Mouse (Mus musculus) cortical plate, adult 2 months (tissue): ENCODE data around the gene Hivep3.

Experiments used
- CTCF ChIP-seq: fragments of 200-500 bp; IDR thresholded peaks from 2 replicates; pipeline ENCODE4 v1.5.1; 2011; ENCODE audit warnings: mild to moderate bottlenecking, control low read depth, low read length; ENCODE audit not compliant: insufficient read depth; ENCODE audit errors: extremely low read depth
- POLR2A ChIP-seq: fragments of 200-500 bp; IDR thresholded peaks from 2 replicates; pipeline ENCODE4 v1.6.1; 2011; ENCODE audit warnings: mild to moderate bottlenecking, low read length, control low read depth; ENCODE audit not compliant: insufficient read depth; ENCODE audit errors: extremely low read depth

DNA sequence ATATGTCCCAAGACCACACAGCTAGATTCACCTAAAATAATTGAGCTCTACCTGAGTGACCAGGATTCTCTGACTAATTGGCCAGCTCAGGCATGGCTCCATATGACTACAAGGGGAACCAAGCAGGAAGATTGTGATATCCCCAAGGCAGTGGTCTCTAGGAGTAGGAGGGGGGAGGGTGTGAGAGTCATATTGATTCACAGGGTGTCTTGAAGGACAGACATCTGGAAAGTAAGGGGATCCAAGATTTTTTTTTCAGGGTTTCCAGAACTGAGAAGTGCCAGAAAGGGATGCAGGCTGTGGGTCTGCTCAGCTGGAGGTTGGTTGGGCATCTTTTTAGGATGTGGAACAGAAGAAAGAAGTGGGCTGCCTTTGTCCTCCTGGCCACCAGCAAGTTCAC is 191.5 kb downstream of the Hivep3 start:
- TF ChIP-seq CTCF (no peak), POLR2A (no peak)
